ENCODE assay signal across 8 mouse cellular contexts in genomic region chr2:18028140-18029021, GRCm38 (mm10). TPM values are rescaled to one million over a fixed set of nuclear protein-coding genes. Genes with fewer than 3 reads are reported as not detected.
DNase-seq lines count a peak whose midpoint lies in the region; ATAC-seq and TF ChIP-seq lines count a peak whose summit lies in the region.

No protein-coding gene starts in this region.

- peak overlapping the region; percentile 97 for H3K4me2 ChIP-seq in heart, embryonic 12.5 days
- peak overlapping the region; percentile 99 for H3K4me2 ChIP-seq in kidney, postnatal 0 days (ENCODE audit: low read length)
- peak overlapping the region; percentile 97 for H3K4me2 ChIP-seq in liver, embryonic 12.5 days
- H3K4me2 ChIP-seq in stomach, embryonic 16.5 days (ENCODE audit: low read depth, low read length) = peak overlapping the region; percentile 99

- H3K9ac ChIP-seq in heart, embryonic 12.5 days = peak overlapping the region; percentile 95
- peak overlapping the region; percentile 84 for H3K9ac ChIP-seq in kidney, postnatal 0 days (ENCODE audit: low read depth, low read length)
- H3K9ac ChIP-seq in liver, embryonic 12.5 days = peak overlapping the region; percentile 75
- peak overlapping the region; percentile 95 for H3K9ac ChIP-seq in stomach, embryonic 16.5 days (ENCODE audit: low read length)

- ATAC-seq in erythroid progenitor cell, adult 5-6 weeks (replicated peaks; ENCODE audit: low FRiP score, poor library complexity, severe bottlenecking) = peak; percentile 64
- peak; percentile 82 for ATAC-seq in heart, embryonic 12.5 days (ENCODE audit: insufficient number of reproducible peaks, low FRiP score)
- peak; percentile 73 for ATAC-seq in kidney, postnatal 0 days (replicated peaks; ENCODE audit: low FRiP score, low read depth)
- peak; percentile 65 for ATAC-seq in liver, embryonic 12.5 days
- ATAC-seq in stomach, embryonic 16.5 days (ENCODE audit: insufficient read depth, low FRiP score) = peak; percentile 87

- H3K4me1 ChIP-seq in bone marrow, adult 2 months (ENCODE audit: control insufficient read depth, insufficient read depth, low read length) = peaks cover 2% of the 10 kb centered on the region; the same call in 1 of the 2 replicates
- peaks cover 24% of the 10 kb centered on the region for H3K4me1 ChIP-seq in heart, embryonic 12.5 days (replicated peaks)
- H3K4me1 ChIP-seq in kidney, postnatal 0 days (replicated peaks; ENCODE audit: insufficient read depth, low read length) = peaks cover 18% of the 10 kb centered on the region
- H3K4me1 ChIP-seq in liver, embryonic 12.5 days = peaks cover 54% of the 10 kb centered on the region
- peaks cover 24% of the 10 kb centered on the region for H3K4me1 ChIP-seq in stomach, embryonic 16.5 days (ENCODE audit: control insufficient read depth, insufficient read depth, low read length)

- WGBS in bone marrow, adult 2 months = under 1% methylated on average over 61 of the region's 61 CpGs
- under 1% methylated on average over 61 of the region's 61 CpGs for WGBS in heart, embryonic 12.5 days
- WGBS in kidney, postnatal 0 days = under 1% methylated on average over 61 of the region's 61 CpGs
- WGBS in liver, embryonic 12.5 days (ENCODE audit: insufficient replicate concordance) = under 1% methylated on average over 61 of the region's 61 CpGs
- under 1% methylated on average over 61 of the region's 61 CpGs for WGBS in stomach, embryonic 16.5 days

- peak overlapping the region; percentile 77 for H3K4me3 ChIP-seq in bone marrow, adult 2 months (replicated peaks; ENCODE audit: control insufficient read depth, low read depth, low read length)
- peak overlapping the region; percentile 71 for H3K4me3 ChIP-seq in heart, embryonic 12.5 days
- H3K4me3 ChIP-seq in kidney, postnatal 0 days (replicated peaks; ENCODE audit: low read depth, low read length) = peak overlapping the region; percentile 66
- peak overlapping the region; percentile 65 for H3K4me3 ChIP-seq in liver, embryonic 12.5 days
- peak overlapping the region; percentile 73 for H3K4me3 ChIP-seq in stomach, embryonic 16.5 days (replicated peaks; ENCODE audit: low read length)

- DNase-seq in A20 (ENCODE audit: low read depth, low spot score) = peak; percentile 72
- DNase-seq in kidney, postnatal 0 days (ENCODE audit: low spot score) = peak; percentile 91
- peak; percentile 90 for DNase-seq in neural tube, embryonic 10.5 days (ENCODE audit: extremely low spot score, low spot score)

- no peaks in the 10 kb centered on the region for H3K27me3 ChIP-seq in heart, embryonic 12.5 days (replicated peaks)
- H3K27me3 ChIP-seq in kidney, postnatal 0 days (ENCODE audit: insufficient read depth, low read length) = no peaks in the 10 kb centered on the region
- peaks cover 78% of the 10 kb centered on the region for H3K27me3 ChIP-seq in liver, embryonic 12.5 days (replicated peaks)
- no peaks in the 10 kb centered on the region for H3K27me3 ChIP-seq in stomach, embryonic 16.5 days (ENCODE audit: control insufficient read depth, insufficient read depth, low read length)

- no peak for TF ChIP-seq CTCF in bone marrow, adult 2 months (IDR thresholded peaks at IDR 0.05; ENCODE audit: control insufficient read depth, insufficient read depth, low read length)
- no peak for TF ChIP-seq CTCF in kidney, postnatal 0 days (IDR thresholded peaks at IDR 0.05; ENCODE audit: low read depth)

- no peaks in the 10 kb centered on the region for H3K9me3 ChIP-seq in heart, embryonic 12.5 days (replicated peaks)
- H3K9me3 ChIP-seq in kidney, postnatal 0 days (replicated peaks; ENCODE audit: low read length) = no peaks in the 10 kb centered on the region
- H3K9me3 ChIP-seq in liver, embryonic 12.5 days (replicated peaks) = no peaks in the 10 kb centered on the region
- no peaks in the 10 kb centered on the region for H3K9me3 ChIP-seq in stomach, embryonic 16.5 days (replicated peaks; ENCODE audit: control insufficient read depth, low read length)

- H3K27ac ChIP-seq in bone marrow, adult 2 months (ENCODE audit: control insufficient read depth, insufficient read depth, low read depth, low read length, poor library complexity) = no peak overlapping the region; the same call in 1 of the 2 replicates
- peak overlapping the region; percentile 100 for H3K27ac ChIP-seq in heart, embryonic 12.5 days (ENCODE audit: poor library complexity, severe bottlenecking)
- peak overlapping the region; percentile 99 for H3K27ac ChIP-seq in kidney, postnatal 0 days
- H3K27ac ChIP-seq in liver, embryonic 12.5 days = peak overlapping the region; percentile 85
- H3K27ac ChIP-seq in stomach, embryonic 16.5 days (ENCODE audit: low read length) = peak overlapping the region; percentile 99

- peak; percentile 42; the same call in 1 of the 2 replicates for TF ChIP-seq POLR2A in bone marrow, adult 2 months (IDR thresholded peaks at IDR 0.05; ENCODE audit: borderline replicate concordance, control insufficient read depth, low read depth, low read length)

- H3K36me3 ChIP-seq in heart, embryonic 12.5 days = no peaks in the 10 kb centered on the region
- no peaks in the 10 kb centered on the region for H3K36me3 ChIP-seq in kidney, postnatal 0 days (ENCODE audit: insufficient read depth, low read length)
- H3K36me3 ChIP-seq in liver, embryonic 12.5 days = no peaks in the 10 kb centered on the region
- no peaks in the 10 kb centered on the region for H3K36me3 ChIP-seq in stomach, embryonic 16.5 days (ENCODE audit: control insufficient read depth, insufficient read depth, low read length)

RNA-seq across cellular contexts. Expression of gene A930004D18Rik, which starts 9.2 kb away (rescaled TPM):
- polyA plus RNA-seq in bone marrow, adult 2 months (2011; ENCODE audit: insufficient read depth, insufficient read length, low replicate concordance, missing spikeins) = not detected in 2 replicates
- total RNA-seq in erythroid progenitor cell, adult 5-6 weeks (2015; ENCODE audit: low replicate concordance) = not detected in 2 replicates
- total RNA-seq in erythroid progenitor cell, adult 5-6 weeks (2017; ENCODE audit: low replicate concordance) = not detected in 2 replicates
- polyA plus RNA-seq in heart, embryonic 12.5 days (2016; fragmentation: Nextera tagmentation; extraction: Ambion mirVana) = 14.8 and 18.3 TPM in 2 replicates
- polyA plus RNA-seq in kidney, postnatal 0 days (2015; fragmentation: Nextera tagmentation; extraction: Ambion mirVana) = 14.9 and 17.9 TPM in 2 replicates
- 2.7 and 2.8 TPM in 2 replicates for polyA plus RNA-seq in liver, embryonic 12.5 days (2016; fragmentation: Nextera tagmentation; extraction: Ambion mirVana)
- polyA plus RNA-seq in stomach, embryonic 16.5 days (2015; fragmentation: Nextera tagmentation; extraction: Ambion mirVana) = 10.5 and 11.1 TPM in 2 replicates

RNA-seq across cellular contexts. Expression of gene Skida1, which starts 20.5 kb away (rescaled TPM):
- 0.22 and 1.4 TPM in 2 replicates for polyA plus RNA-seq in bone marrow, adult 2 months (2011; ENCODE audit: insufficient read depth, insufficient read length, low replicate concordance, missing spikeins)
- not detected in 2 replicates for total RNA-seq in erythroid progenitor cell, adult 5-6 weeks (2015; ENCODE audit: low replicate concordance)
- total RNA-seq in erythroid progenitor cell, adult 5-6 weeks (2017; ENCODE audit: low replicate concordance) = not detected in 2 replicates
- polyA plus RNA-seq in heart, embryonic 12.5 days (2016; fragmentation: Nextera tagmentation; extraction: Ambion mirVana) = 7.7 and 8.8 TPM in 2 replicates
- polyA plus RNA-seq in kidney, postnatal 0 days (2015; fragmentation: Nextera tagmentation; extraction: Ambion mirVana) = 7.7 and 7.8 TPM in 2 replicates
- 1.0 and 1.2 TPM in 2 replicates for polyA plus RNA-seq in liver, embryonic 12.5 days (2016; fragmentation: Nextera tagmentation; extraction: Ambion mirVana)
- 3.6 TPM in 2 replicates for polyA plus RNA-seq in stomach, embryonic 16.5 days (2015; fragmentation: Nextera tagmentation; extraction: Ambion mirVana)

RNA-seq across cellular contexts. Expression of gene Mllt10, which starts 26.7 kb away (rescaled TPM):
- polyA plus RNA-seq in bone marrow, adult 2 months (2011; ENCODE audit: insufficient read depth, insufficient read length, low replicate concordance, missing spikeins) = 34.1 and 49.4 TPM in 2 replicates
- 122 and 125 TPM in 2 replicates for total RNA-seq in erythroid progenitor cell, adult 5-6 weeks (2015; ENCODE audit: low replicate concordance)
- 77.9 and 98.0 TPM in 2 replicates for total RNA-seq in erythroid progenitor cell, adult 5-6 weeks (2017; ENCODE audit: low replicate concordance)
- 36.3 and 37.1 TPM in 2 replicates for polyA plus RNA-seq in heart, embryonic 12.5 days (2016; fragmentation: Nextera tagmentation; extraction: Ambion mirVana)
- 48.9 and 49.2 TPM in 2 replicates for polyA plus RNA-seq in kidney, postnatal 0 days (2015; fragmentation: Nextera tagmentation; extraction: Ambion mirVana)
- polyA plus RNA-seq in liver, embryonic 12.5 days (2016; fragmentation: Nextera tagmentation; extraction: Ambion mirVana) = 39.2 and 40.1 TPM in 2 replicates
- polyA plus RNA-seq in stomach, embryonic 16.5 days (2015; fragmentation: Nextera tagmentation; extraction: Ambion mirVana) = 39.1 and 50.0 TPM in 2 replicates

RNA-seq across cellular contexts. Expression of gene H2al2a, which starts 31.6 kb away (rescaled TPM):
- polyA plus RNA-seq in bone marrow, adult 2 months (2011; ENCODE audit: insufficient read depth, insufficient read length, low replicate concordance, missing spikeins) = not detected in 2 replicates
- not detected in 2 replicates for total RNA-seq in erythroid progenitor cell, adult 5-6 weeks (2015; ENCODE audit: low replicate concordance)
- total RNA-seq in erythroid progenitor cell, adult 5-6 weeks (2017; ENCODE audit: low replicate concordance) = not detected in 2 replicates
- not detected in 2 replicates for polyA plus RNA-seq in heart, embryonic 12.5 days (2016; fragmentation: Nextera tagmentation; extraction: Ambion mirVana)
- not detected in 2 replicates for polyA plus RNA-seq in kidney, postnatal 0 days (2015; fragmentation: Nextera tagmentation; extraction: Ambion mirVana)
- polyA plus RNA-seq in liver, embryonic 12.5 days (2016; fragmentation: Nextera tagmentation; extraction: Ambion mirVana) = not detected in 2 replicates
- polyA plus RNA-seq in stomach, embryonic 16.5 days (2015; fragmentation: Nextera tagmentation; extraction: Ambion mirVana) = not detected in 2 replicates
